8 mouse cellular contexts compared by ENCODE assay signal in the genomic region with DNA sequence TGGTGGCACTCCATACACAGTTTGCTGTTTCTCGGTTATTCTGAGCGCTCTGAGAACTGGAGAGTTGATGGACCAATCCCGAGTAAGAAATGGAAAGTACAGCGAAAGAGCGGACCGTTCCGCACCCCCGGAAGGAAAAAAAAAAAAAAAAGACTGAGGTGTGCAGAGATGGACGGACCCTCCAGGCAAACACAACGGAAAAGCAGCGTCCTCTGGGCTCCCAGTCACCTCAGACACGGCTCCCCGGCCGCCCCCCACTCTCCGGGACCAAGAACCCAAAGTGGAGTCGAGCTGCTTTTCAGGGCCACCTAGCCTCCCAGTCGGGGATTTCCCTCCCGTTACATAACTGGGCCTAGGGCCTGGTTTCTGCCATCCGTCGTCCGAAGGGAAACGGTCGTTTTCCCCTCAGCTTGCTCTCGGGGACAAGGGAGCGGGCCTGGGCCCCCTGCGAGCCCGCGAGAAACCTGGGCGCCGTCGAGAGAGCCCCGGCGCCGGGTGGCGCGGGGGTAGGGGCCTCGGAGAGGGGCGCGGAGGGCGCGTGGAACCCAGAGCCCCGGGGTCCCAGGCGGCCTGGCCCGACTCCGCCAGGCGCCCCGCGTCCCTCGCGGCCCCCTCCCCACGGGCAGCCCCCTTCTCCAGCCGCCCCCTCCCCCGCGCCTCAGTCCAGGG. TPM values are rescaled to one million over a fixed set of nuclear protein-coding genes. Genes with fewer than 3 reads are reported as not detected.
A peak's percentile ranks its signal among the peaks of the same experiment; 100 is the strongest.
DNase-seq lines count a peak whose midpoint lies in the region; ATAC-seq lines count a peak whose summit lies in the region.

No protein-coding gene starts in this region.

- H3K36me3 ChIP-seq in forebrain, embryonic 16.5 days (ENCODE audit: control insufficient read depth, insufficient read depth): no peaks in the 10 kb centered on the region
- no peaks in the 10 kb centered on the region for H3K36me3 ChIP-seq in hindbrain, embryonic 16.5 days (ENCODE audit: control insufficient read depth, insufficient read depth, low read length)
- 0 out of 2 replicates have a peak, but pooled peaks cover 3% of the 10 kb centered on the region for H3K36me3 ChIP-seq in limb, embryonic 12.5 days
- 0 out of 2 replicates have a peak, but pooled peaks cover 3% of the 10 kb centered on the region for H3K36me3 ChIP-seq in midbrain, embryonic 12.5 days

- peak overlapping the region; percentile 99 for H3K4me3 ChIP-seq in forebrain, embryonic 16.5 days (replicated peaks; ENCODE audit: low read length)
- peak overlapping the region; percentile 90 for H3K4me3 ChIP-seq in hindbrain, embryonic 16.5 days (ENCODE audit: low read length)
- H3K4me3 ChIP-seq in limb, embryonic 12.5 days (replicated peaks): peak overlapping the region; percentile 100
- peak overlapping the region; percentile 90 for H3K4me3 ChIP-seq in midbrain, embryonic 12.5 days

- peak overlapping the region; percentile 95 for H3K27ac ChIP-seq in forebrain, embryonic 16.5 days (ENCODE audit: low read length)
- peak overlapping the region; percentile 94 for H3K27ac ChIP-seq in hindbrain, embryonic 16.5 days (ENCODE audit: low read depth, low read length)
- peak overlapping the region; percentile 99 for H3K27ac ChIP-seq in limb, embryonic 12.5 days
- peak overlapping the region; percentile 95 for H3K27ac ChIP-seq in midbrain, embryonic 12.5 days (replicated peaks)

- H3K9me3 ChIP-seq in forebrain, embryonic 16.5 days (ENCODE audit: control insufficient read depth, low read length): no peaks in the 10 kb centered on the region
- H3K9me3 ChIP-seq in hindbrain, embryonic 16.5 days (ENCODE audit: control insufficient read depth, low read length): no peaks in the 10 kb centered on the region
- H3K9me3 ChIP-seq in limb, embryonic 12.5 days: no peaks in the 10 kb centered on the region
- no peaks in the 10 kb centered on the region for H3K9me3 ChIP-seq in midbrain, embryonic 12.5 days

- H3K27me3 ChIP-seq in forebrain, embryonic 16.5 days (replicated peaks; ENCODE audit: control insufficient read depth, insufficient read depth, low read length): no peaks in the 10 kb centered on the region
- no peaks in the 10 kb centered on the region for H3K27me3 ChIP-seq in hindbrain, embryonic 16.5 days (replicated peaks; ENCODE audit: control insufficient read depth, insufficient read depth, low read length)
- no peaks in the 10 kb centered on the region for H3K27me3 ChIP-seq in limb, embryonic 12.5 days
- H3K27me3 ChIP-seq in midbrain, embryonic 12.5 days: no peaks in the 10 kb centered on the region

- peak overlapping the region; percentile 80 for H3K9ac ChIP-seq in forebrain, embryonic 16.5 days (replicated peaks; ENCODE audit: low read depth, low read length)
- H3K9ac ChIP-seq in hindbrain, embryonic 16.5 days (ENCODE audit: low read depth, low read length): peak overlapping the region; percentile 91
- peak overlapping the region; percentile 99 for H3K9ac ChIP-seq in limb, embryonic 12.5 days (replicated peaks)
- peak overlapping the region; percentile 97 for H3K9ac ChIP-seq in midbrain, embryonic 12.5 days (replicated peaks)

- H3K4me1 ChIP-seq in forebrain, embryonic 16.5 days (replicated peaks; ENCODE audit: control insufficient read depth, insufficient read depth, low read length): peaks cover 24% of the 10 kb centered on the region
- H3K4me1 ChIP-seq in hindbrain, embryonic 16.5 days (ENCODE audit: control insufficient read depth, insufficient read depth, low read depth, low read length): peaks cover 18% of the 10 kb centered on the region
- H3K4me1 ChIP-seq in limb, embryonic 12.5 days (replicated peaks): peaks cover 14% of the 10 kb centered on the region
- peaks cover 21% of the 10 kb centered on the region for H3K4me1 ChIP-seq in midbrain, embryonic 12.5 days

- 0% methylated on average over 52 of the region's 54 CpGs for WGBS in forebrain, embryonic 16.5 days
- under 1% methylated on average over 37 of the region's 54 CpGs for WGBS in hindbrain, embryonic 16.5 days
- under 1% methylated on average over 54 of the region's 54 CpGs for WGBS in limb, embryonic 12.5 days
- WGBS in midbrain, embryonic 12.5 days: under 1% methylated on average over 48 of the region's 54 CpGs

- no peak; the same call in 1 of the 2 replicates for ATAC-seq in forebrain, embryonic 16.5 days
- ATAC-seq in hindbrain, embryonic 16.5 days: no peak; the same call in 1 of the 2 replicates
- peak; percentile 70 for ATAC-seq in limb, embryonic 12.5 days (ENCODE audit: insufficient number of reproducible peaks, insufficient read depth, low FRiP score, low TSS enrichment, low read depth)
- peak; percentile 61 for ATAC-seq in midbrain, embryonic 12.5 days (ENCODE audit: low FRiP score, low read depth)

- peak overlapping the region; percentile 86 for H3K4me2 ChIP-seq in forebrain, embryonic 16.5 days (ENCODE audit: low read length)
- H3K4me2 ChIP-seq in hindbrain, embryonic 16.5 days (ENCODE audit: low read length): peak overlapping the region; percentile 80
- H3K4me2 ChIP-seq in limb, embryonic 12.5 days: peak overlapping the region; percentile 72
- H3K4me2 ChIP-seq in midbrain, embryonic 12.5 days (replicated peaks): peak overlapping the region; percentile 79

- DNase-seq in retina, embryonic 14.5 days (ENCODE audit: low spot score): peak; percentile 48
- no peak for DNase-seq in retina, postnatal 1 day
- peak; percentile 42 to 45 for DNase-seq in cerebellum, adult 18-20 months
- peak; percentile 18 to 30 for DNase-seq in spleen, postnatal 36 days (ENCODE audit: low spot score in 2 of 2)

RNA-seq across cellular contexts. Expression of a gene that starts 0.5 kb away (rescaled TPM):
- 406 and 423 TPM in 2 replicates for polyA plus RNA-seq in forebrain, embryonic 16.5 days (2015; fragmentation: Nextera tagmentation; extraction: Ambion mirVana)
- polyA plus RNA-seq in hindbrain, embryonic 16.5 days (2015; fragmentation: Nextera tagmentation; extraction: Ambion mirVana): 307 and 311 TPM in 2 replicates
- 527 and 531 TPM in 2 replicates for polyA plus RNA-seq in limb, embryonic 12.5 days (2016; fragmentation: Nextera tagmentation; extraction: Ambion mirVana)
- polyA plus RNA-seq in midbrain, embryonic 12.5 days (2016; fragmentation: Nextera tagmentation; extraction: Ambion mirVana): 481 and 502 TPM in 2 replicates

RNA-seq across cellular contexts. Expression of a gene that starts 14.7 kb away (rescaled TPM):
- polyA plus RNA-seq in forebrain, embryonic 16.5 days (2015; fragmentation: Nextera tagmentation; extraction: Ambion mirVana): 172 and 181 TPM in 2 replicates
- 134 and 137 TPM in 2 replicates for polyA plus RNA-seq in hindbrain, embryonic 16.5 days (2015; fragmentation: Nextera tagmentation; extraction: Ambion mirVana)
- 275 and 303 TPM in 2 replicates for polyA plus RNA-seq in limb, embryonic 12.5 days (2016; fragmentation: Nextera tagmentation; extraction: Ambion mirVana)
- polyA plus RNA-seq in midbrain, embryonic 12.5 days (2016; fragmentation: Nextera tagmentation; extraction: Ambion mirVana): 228 and 239 TPM in 2 replicates

Comparison
In these comparisons a context has a peak if more than half of its experiments do, and no peak if none do; other contexts are left out.
1. ATAC-seq: peak in limb, embryonic 12.5 days (single experiment) and midbrain, embryonic 12.5 days (single experiment); none in forebrain, embryonic 16.5 days (single experiment) and hindbrain, embryonic 16.5 days (single experiment).
2. Peak in every context shown above with its lines, with median percentiles within 50 percentile points of each other: H3K27ac ChIP-seq, H3K4me2 ChIP-seq, H3K4me3 ChIP-seq and H3K9ac ChIP-seq.